Mouse (Mus musculus) liver, postnatal 0 days (tissue): Measurements from ENCODE around the gene Polk.

Source experiments
- CTCF ChIP-seq: sonication (generic); IDR thresholded peaks from 2 replicates; pipeline ENCODE4 v1.5.1; 2016; ENCODE audit warnings: antibody characterized with exemption, low read depth
- EP300 ChIP-seq: IDR thresholded peaks from 2 replicates; pipeline ENCODE4 v1.6.1; 2016; ENCODE audit warnings: antibody characterized with exemption, low read depth, mild to moderate bottlenecking

GRCm38 (mm10) chr13:96511262-96511661, 31.1 kb downstream of the Polk start:
- no peak for TF ChIP-seq CTCF
- no peak for TF ChIP-seq EP300
